Mouse (Mus musculus) brain, adult 2 months (tissue): ENCODE data around the gene Ccdc124.
A peak's percentile ranks its signal among the peaks of the same experiment; 100 is the strongest.
"Not testable (repeated sequence)": the region's sequence is repeated elsewhere in the genome, so short reads cannot be mapped to it uniquely, and the experiment has no call there.

Source experiments
- DNase-seq: peaks from one replicate; pipeline ENCODE4 v3.0.0; 2011; ENCODE audit warnings: low read depth, low spot score

Ccdc124 gene

GRCm38 (mm10) chr8:70895571-70896259 lies 22.0 kb upstream of the Ccdc124 start:
- not testable (repeated sequence) for DNase-seq

- DNase-seq = no peak
Measured at GRCm38 (mm10) chr8:70894771-70895545, 21.2 kb upstream of the Ccdc124 start.

GRCm38 (mm10) chr8:70894385-70894720 lies 20.6 kb upstream of the Ccdc124 start:
- DNase-seq = no peak

- peak; percentile 82 for DNase-seq
Measured at GRCm38 (mm10) chr8:70893656-70894384, 20.1 kb upstream of the Ccdc124 start.

- no peak for DNase-seq
Measured at GRCm38 (mm10) chr8:70892896-70893655, 19.3 kb upstream of the Ccdc124 start.

GRCm38 (mm10) chr8:70892022-70892895 lies 18.5 kb upstream of the Ccdc124 start, which contains the start of gene Slc5a5:
Gene Slc5a5, minus strand, starts transcription at chr8:70892757.
- DNase-seq = no peak

GRCm38 (mm10) chr8:70891356-70891755 lies 17.6 kb upstream of the Ccdc124 start:
- no peak for DNase-seq

- DNase-seq = no peak
Measured at GRCm38 (mm10) chr8:70890656-70891055, 16.9 kb upstream of the Ccdc124 start.

GRCm38 (mm10) chr8:70887669-70888068 lies 13.9 kb upstream of the Ccdc124 start:
- peak; percentile 77 for DNase-seq

- DNase-seq = no peak
Measured at GRCm38 (mm10) chr8:70885612-70886011, 11.9 kb upstream of the Ccdc124 start.

- DNase-seq = no peak
Measured at GRCm38 (mm10) chr8:70884683-70885082, 10.9 kb upstream of the Ccdc124 start.

GRCm38 (mm10) chr8:70884186-70884585 lies 10.5 kb upstream of the Ccdc124 start:
- no peak for DNase-seq

- peak; percentile 71 for DNase-seq
Measured at GRCm38 (mm10) chr8:70880546-70880945, 6.8 kb upstream of the Ccdc124 start.

- peak; percentile 96 for DNase-seq
Measured at GRCm38 (mm10) chr8:70880126-70880525, 6.4 kb upstream of the Ccdc124 start.

- DNase-seq = peak; percentile 88
Measured at GRCm38 (mm10) chr8:70879500-70879899, 5.8 kb upstream of the Ccdc124 start.

GRCm38 (mm10) chr8:70878178-70878577 lies 4.4 kb upstream of the Ccdc124 start:
- no peak for DNase-seq

GRCm38 (mm10) chr8:70876382-70876781 lies 2.6 kb upstream of the Ccdc124 start:
- no peak for DNase-seq

GRCm38 (mm10) chr8:70874441-70874840 lies 706 bp upstream of the Ccdc124 start:
- no peak for DNase-seq

GRCm38 (mm10) chr8:70872643-70873363 lies 932 bp downstream of the Ccdc124 start:
- DNase-seq = peak; percentile 48
